Mouse (Mus musculus): ENCODE measurements around the gene Tbxas1. TPM values are rescaled to one million over a fixed set of nuclear protein-coding genes. Genes with fewer than 3 reads are reported as not detected.

Gene Tbxas1
- total and polyA plus RNA-seq, 3 experiments, result not detected

DNA sequence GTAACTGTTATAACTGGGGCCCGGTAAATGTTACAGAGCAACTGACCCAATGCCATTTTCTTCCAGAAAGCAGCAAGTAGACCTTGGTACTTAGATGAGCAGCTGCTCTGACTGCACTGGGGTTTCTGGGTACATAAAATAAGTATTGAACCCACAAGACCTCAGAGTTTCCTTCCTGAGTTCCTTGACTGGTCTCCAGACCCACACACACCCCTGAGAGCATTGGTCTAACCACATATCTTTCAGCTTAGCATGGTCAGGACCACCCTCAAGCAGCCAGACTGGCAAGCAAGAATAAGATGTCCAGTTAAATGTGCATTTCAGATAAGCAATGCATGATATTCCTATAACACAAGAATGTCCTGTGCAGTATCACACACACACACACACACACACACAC lies 182.0 kb downstream of the Tbxas1 start:
- Histone ChIP-seq H3K9ac (ENCODE audit: insufficient read depth, low read depth) (no peak overlapping the region), H3K79me2 (replicated peaks; ENCODE audit: control insufficient read depth, extremely low read depth, insufficient read depth, poor library complexity, severe bottlenecking) (no peaks in the 10 kb centered on the region), H3K9me3 (replicated peaks; ENCODE audit: low read length) (peaks cover 3% of the 10 kb centered on the region), H3K27ac (ENCODE audit: insufficient read depth, low read depth) (no peak overlapping the region), H3K4me2 (ENCODE audit: insufficient read depth, low read depth, poor library complexity, severe bottlenecking) (no peak overlapping the region), H3K4me3 (replicated peaks in 1 of 3; ENCODE audit: low read depth in 2 of 3, low read length in 2 of 3, poor library complexity in 1 of 3) (no peak overlapping the region), H3K27me3 (replicated peaks) (no peaks in the 10 kb centered on the region), H3K36me3 (replicated peaks in 1 of 2; ENCODE audit: control insufficient read depth in 1 of 2, insufficient read depth in 1 of 2, low read length in 1 of 2) (no peaks in the 10 kb centered on the region), H3K4me1 (ENCODE audit: control insufficient read depth in 1 of 2, insufficient read depth in 2 of 2) (peaks cover 10 to 65% of the 10 kb centered on the region in 2 experiments; a peak in 3 of 4 replicates)
- no peak for DNase-seq (ENCODE audit: extremely low read depth)
- TF ChIP-seq HCFC1 (IDR thresholded peaks at IDR 0.05; ENCODE audit: low read depth, low read length) (no peak), EP300 (IDR thresholded peaks at IDR 0.05; ENCODE audit: low read length) (no peak), CHD2 (IDR thresholded peaks at IDR 0.05; ENCODE audit: low read length) (no peak), MXI1 (IDR thresholded peaks at IDR 0.05; ENCODE audit: low read depth, low read length) (no peak), KAT2A (IDR thresholded peaks at IDR 0.05; ENCODE audit: insufficient replicate concordance, low read length) (no peak), E2F4 (IDR thresholded peaks at IDR 0.05; ENCODE audit: insufficient replicate concordance, low read depth, low read length) (no peak), RAD21 (IDR thresholded peaks at IDR 0.05; ENCODE audit: low read depth, low read length) (no peak), ZC3H11A (IDR thresholded peaks at IDR 0.05; ENCODE audit: low read depth, low read length) (no peak), POLR2A (IDR thresholded peaks at IDR 0.05; ENCODE audit: low read depth, low read length) (no peak), ZNF384 (IDR thresholded peaks at IDR 0.05; ENCODE audit: low read depth, low read length) (no peak), NRF1 (IDR thresholded peaks at IDR 0.05; ENCODE audit: low read depth, low read length) (no peak), ETS1 (conservative IDR thresholded peaks at IDR 0.05; ENCODE audit: low read depth, low read length) (no peak), ZMIZ1 (IDR thresholded peaks at IDR 0.05; ENCODE audit: low read depth, low read length) (no peak), SMC3 (IDR thresholded peaks at IDR 0.05; ENCODE audit: low read depth, low read length) (no peak), TCF12 (IDR thresholded peaks at IDR 0.05; ENCODE audit: low read depth, low read length) (no peak), USF1 (IDR thresholded peaks at IDR 0.05; ENCODE audit: low read depth, low read length) (no peak)
- in situ Hi-C loops (cut with MboI; ENCODE audit: low pct_ligation_motif_present, low pct_unique_long_range_greater_than_20kb, low sequenced_read_pairs) (loop anchor here (25.0 kb wide), 1 partner anchor 320 kb away; no protein-coding TSS in a partner anchor), dilution Hi-C loops (cut with MboI; ENCODE audit: extremely low pct_ligation_motif_present, extremely low pct_unique_long_range_greater_than_20kb, low sequenced_read_pairs) (no loop called here)

DNA sequence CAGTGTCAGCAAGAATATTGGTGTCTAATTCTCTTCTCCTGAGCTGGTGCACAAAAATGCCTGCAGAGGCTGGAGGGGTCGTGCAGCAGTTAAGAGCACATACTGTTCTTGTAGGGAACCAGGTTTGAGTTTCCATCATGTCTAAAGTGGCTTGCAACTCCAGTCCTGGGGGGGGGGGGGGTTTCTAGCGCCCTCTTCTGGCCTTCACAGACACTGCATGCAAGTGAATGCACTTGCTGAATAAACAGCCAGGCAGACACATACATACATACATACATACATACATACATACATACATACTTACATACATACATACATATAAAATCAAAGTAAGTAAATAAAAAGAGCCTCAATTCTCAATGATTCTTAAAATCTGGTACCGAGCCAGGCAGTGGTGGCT lies 183.2 kb downstream of the Tbxas1 start:
- in situ Hi-C loops (cut with MboI; ENCODE audit: low pct_ligation_motif_present, low pct_unique_long_range_greater_than_20kb, low sequenced_read_pairs), result loop anchor here (25.0 kb wide), 1 partner anchor 321 kb away; no protein-coding TSS in a partner anchor
- Histone ChIP-seq H3K79me2 (replicated peaks; ENCODE audit: control insufficient read depth, extremely low read depth, insufficient read depth, poor library complexity, severe bottlenecking) (no peaks in the 10 kb centered on the region), H3K36me3 (replicated peaks in 1 of 2; ENCODE audit: control insufficient read depth in 1 of 2, insufficient read depth in 1 of 2, low read length in 1 of 2) (no peaks in the 10 kb centered on the region), H3K4me2 (ENCODE audit: insufficient read depth, low read depth, poor library complexity, severe bottlenecking) (no peak overlapping the region), H3K27ac (ENCODE audit: insufficient read depth, low read depth) (no peak overlapping the region), H3K27me3 (replicated peaks) (no peaks in the 10 kb centered on the region), H3K4me3 (replicated peaks in 1 of 3; ENCODE audit: low read depth in 2 of 3, low read length in 2 of 3, poor library complexity in 1 of 3) (no peak overlapping the region), H3K4me1 (ENCODE audit: control insufficient read depth in 1 of 2, insufficient read depth in 2 of 2) (peaks cover 10 to 53% of the 10 kb centered on the region in 2 experiments; a peak in 3 of 4 replicates), H3K9me3 (replicated peaks; ENCODE audit: low read length) (peaks cover 3% of the 10 kb centered on the region), H3K9ac (ENCODE audit: insufficient read depth, low read depth) (no peak overlapping the region)
- DNase-seq (ENCODE audit: extremely low read depth), result no peak
- dilution Hi-C loops (cut with MboI; ENCODE audit: extremely low pct_ligation_motif_present, extremely low pct_unique_long_range_greater_than_20kb, low sequenced_read_pairs), result no loop called here
- TF ChIP-seq MAZ (IDR thresholded peaks at IDR 0.05; ENCODE audit: low read depth, low read length), result peak; percentile 59; the same call in 1 of the 2 replicates
- TF ChIP-seq SMC3 (IDR thresholded peaks at IDR 0.05; ENCODE audit: low read depth, low read length), result peak; percentile 5; the same call in 1 of the 2 replicates
- TF ChIP-seq CTCF (conservative IDR thresholded peaks at IDR 0.05 in 1 of 2, IDR thresholded peaks at IDR 0.05 in 1 of 2; ENCODE audit: low read depth in 2 of 2, low read length in 2 of 2), result peak in 1 of 2 experiments; percentile 49; a peak in 2 of 4 replicates
- TF ChIP-seq TCF12 (IDR thresholded peaks at IDR 0.05; ENCODE audit: low read depth, low read length), result no peak

Measured in CH12.LX (cell line).